Mouse (Mus musculus): ENCODE results near the gene Hnrnph1.
"Not testable (repeated sequence)": the region's sequence is repeated elsewhere in the genome, so short reads cannot be mapped to it uniquely, and the experiment has no call there.

GRCm38 (mm10) chr11:50361282-50361681 is 15.5 kb upstream of the Hnrnph1 start:
- TF ChIP-seq CTCF (conservative IDR thresholded peaks at IDR 0.05; ENCODE audit: low read length); NANOG (IDR thresholded peaks at IDR 0.05; ENCODE audit: borderline replicate concordance, low read length); POU5F1 (IDR thresholded peaks at IDR 0.05; ENCODE audit: borderline replicate concordance, low read length): not testable (repeated sequence)

All from E14TG2a.4 (cell line).